Mouse (Mus musculus): ENCODE results near the gene Abca1. TPM values are rescaled to one million over a fixed set of nuclear protein-coding genes. Genes with fewer than 3 reads are reported as not detected.

The Abca1 gene
- polyA plus RNA-seq, 1 experiment from 2014 or later, result 5.9 TPM

DNA sequence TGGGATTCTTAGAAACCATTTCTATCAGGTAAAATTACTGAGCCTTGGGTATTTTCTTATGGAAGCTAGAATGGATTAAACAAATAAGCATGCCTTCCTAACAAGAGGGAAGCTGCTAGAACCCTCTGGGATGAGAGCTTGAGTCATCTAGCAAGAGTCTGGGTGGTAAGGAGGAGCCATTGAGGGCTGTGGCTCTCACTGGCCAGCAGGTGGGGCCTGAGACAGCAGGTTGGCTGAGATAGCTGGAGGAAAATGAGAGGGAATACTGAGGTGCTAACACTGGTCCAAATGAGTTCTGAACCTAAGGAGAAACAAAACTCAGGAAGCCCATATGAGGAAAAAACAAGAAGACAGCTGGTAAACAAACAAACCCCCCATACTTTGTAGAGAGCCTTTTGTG is 42.1 kb downstream of the Abca1 start:
- ATAC-seq (ENCODE audit: low FRiP score), result no peak
- Histone ChIP-seq H3K27me3 (no peaks in the 10 kb centered on the region), H3K9ac (no peak overlapping the region)

DNA sequence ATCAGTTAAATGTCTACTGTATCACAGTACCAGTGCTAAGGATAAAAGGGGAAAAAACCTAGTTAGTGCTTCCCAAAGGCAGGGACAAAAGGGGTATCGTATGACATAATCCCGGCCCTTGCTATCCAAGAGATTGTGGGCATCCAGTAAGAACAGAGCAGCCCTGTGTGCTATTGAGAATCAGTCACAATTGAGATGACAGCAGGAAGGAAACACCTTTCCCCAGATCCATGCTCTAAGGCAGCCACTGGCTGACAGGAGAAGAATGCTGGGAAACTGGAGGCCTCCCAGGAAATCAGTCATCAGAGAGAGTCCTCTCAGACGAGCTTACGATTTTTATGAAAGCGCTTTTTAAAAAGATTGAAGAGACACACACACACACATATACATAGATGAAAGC is 42.6 kb downstream of the Abca1 start:
- Histone ChIP-seq H3K4me2 (no peak overlapping the region), H3K4me1 (peaks cover 22% of the 10 kb centered on the region), H3K27ac (no peak overlapping the region), H3K9me3 (no peaks in the 10 kb centered on the region), H3K4me3 (replicated peaks) (no peak overlapping the region), H3K27me3 (no peaks in the 10 kb centered on the region), H3K36me3 (replicated peaks) (no peaks in the 10 kb centered on the region), H3K9ac (no peak overlapping the region)
- ATAC-seq (ENCODE audit: low FRiP score), result peak; percentile 25; the same call in 1 of the 2 replicates
- WGBS, result 45% methylated on average over 5 of the region's 5 CpGs

More for the DNA sequence above, 42.1 kb downstream of the Abca1 start:
- H3K4me1 ChIP-seq, result peaks cover 22% of the 10 kb centered on the region
- H3K27ac ChIP-seq, result no peak overlapping the region
- no peak overlapping the region for H3K4me3 ChIP-seq (replicated peaks)
- H3K4me2 ChIP-seq, result no peak overlapping the region
- no peaks in the 10 kb centered on the region for H3K36me3 ChIP-seq (replicated peaks)
- H3K9me3 ChIP-seq, result no peaks in the 10 kb centered on the region

DNA sequence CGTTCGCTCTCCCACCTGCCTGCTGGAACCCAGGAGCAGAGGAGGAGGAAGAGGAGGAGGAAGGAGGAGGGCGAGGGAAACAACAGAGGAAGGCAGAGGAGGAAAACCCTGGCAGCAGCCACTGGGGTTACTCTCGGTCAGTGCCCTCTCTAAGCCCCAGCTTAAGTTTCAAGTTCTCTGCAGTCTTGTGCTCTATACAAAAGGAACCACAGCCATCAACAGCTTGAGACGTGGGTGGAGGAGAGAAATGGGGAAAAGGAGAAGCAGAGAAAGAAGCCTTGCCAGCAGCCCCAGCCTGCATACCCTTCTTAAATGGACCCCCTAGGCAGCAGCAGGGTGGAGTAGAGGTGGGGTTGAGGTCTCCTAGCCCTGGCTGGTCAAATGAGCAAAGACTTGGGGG is 43.8 kb downstream of the Abca1 start:
- Histone ChIP-seq H3K9ac (no peak overlapping the region), H3K36me3 (replicated peaks) (no peaks in the 10 kb centered on the region), H3K4me2 (no peak overlapping the region), H3K27ac (no peak overlapping the region), H3K4me1 (peaks cover 22% of the 10 kb centered on the region), H3K9me3 (no peaks in the 10 kb centered on the region), H3K4me3 (replicated peaks) (no peak overlapping the region), H3K27me3 (no peaks in the 10 kb centered on the region)
- WGBS, result 6% methylated on average over 3 of the region's 5 CpGs
- ATAC-seq (ENCODE audit: low FRiP score), result no peak

DNA sequence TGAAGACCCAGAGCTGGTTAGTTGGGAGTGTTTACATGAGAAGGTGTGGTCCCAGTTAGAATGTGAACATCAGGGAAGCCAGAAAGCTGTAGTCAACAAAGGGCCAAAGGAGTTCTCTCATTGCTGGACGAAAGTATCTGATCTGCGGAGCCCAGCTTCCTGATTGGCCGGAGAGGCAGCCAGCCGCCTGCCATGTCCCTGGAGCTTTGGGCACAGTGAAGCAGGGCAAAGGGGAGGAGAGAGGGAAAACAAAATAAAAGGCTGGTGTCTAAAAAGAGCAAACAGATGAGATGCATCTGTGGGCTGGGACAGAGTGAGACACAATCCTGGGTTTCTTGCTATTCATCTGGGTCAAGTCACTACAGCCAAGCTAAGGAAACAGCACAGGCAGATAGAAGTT is 44.3 kb downstream of the Abca1 start:
- 37% methylated on average over 4 of the region's 4 CpGs for WGBS
- Histone ChIP-seq H3K36me3 (replicated peaks) (no peaks in the 10 kb centered on the region), H3K9me3 (no peaks in the 10 kb centered on the region), H3K27ac (no peak overlapping the region), H3K4me2 (no peak overlapping the region), H3K4me3 (replicated peaks) (no peak overlapping the region), H3K4me1 (peaks cover 22% of the 10 kb centered on the region), H3K27me3 (no peaks in the 10 kb centered on the region), H3K9ac (no peak overlapping the region)
- peak; percentile 33; the same call in 1 of the 2 replicates for ATAC-seq (ENCODE audit: low FRiP score)

DNA sequence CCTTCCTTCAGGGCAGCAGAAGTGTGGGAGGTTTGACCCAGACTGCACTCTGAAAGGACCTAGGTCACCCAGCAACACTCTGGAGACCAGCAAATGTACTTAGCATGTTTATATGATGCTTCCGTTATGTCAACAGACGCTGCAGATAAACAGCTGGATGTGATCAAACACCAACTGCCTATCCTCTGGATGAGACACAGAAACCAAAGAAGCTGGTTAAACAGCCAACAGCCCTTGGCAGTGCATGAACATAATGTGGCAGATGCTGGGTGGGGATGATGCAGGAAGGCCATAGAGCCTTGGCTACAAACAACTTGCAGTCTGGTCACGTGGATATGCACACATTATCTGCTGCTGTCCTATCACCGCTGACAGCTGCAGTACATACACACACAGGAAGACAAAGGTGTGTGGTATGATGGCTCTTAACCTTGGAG is 47.8 kb downstream of the Abca1 start:
- H3K27me3 ChIP-seq, result no peaks in the 10 kb centered on the region
- peaks cover 19% of the 10 kb centered on the region for H3K4me1 ChIP-seq
- H3K27ac ChIP-seq, result no peak overlapping the region
- H3K9me3 ChIP-seq, result no peaks in the 10 kb centered on the region
- ATAC-seq (ENCODE audit: low FRiP score), result no peak
- no peak overlapping the region for H3K9ac ChIP-seq
- WGBS, result 82% methylated on average over 4 of the region's 4 CpGs
- H3K36me3 ChIP-seq (replicated peaks), result no peaks in the 10 kb centered on the region
- H3K4me2 ChIP-seq, result no peak overlapping the region
- no peak overlapping the region for H3K4me3 ChIP-seq (replicated peaks)

DNA sequence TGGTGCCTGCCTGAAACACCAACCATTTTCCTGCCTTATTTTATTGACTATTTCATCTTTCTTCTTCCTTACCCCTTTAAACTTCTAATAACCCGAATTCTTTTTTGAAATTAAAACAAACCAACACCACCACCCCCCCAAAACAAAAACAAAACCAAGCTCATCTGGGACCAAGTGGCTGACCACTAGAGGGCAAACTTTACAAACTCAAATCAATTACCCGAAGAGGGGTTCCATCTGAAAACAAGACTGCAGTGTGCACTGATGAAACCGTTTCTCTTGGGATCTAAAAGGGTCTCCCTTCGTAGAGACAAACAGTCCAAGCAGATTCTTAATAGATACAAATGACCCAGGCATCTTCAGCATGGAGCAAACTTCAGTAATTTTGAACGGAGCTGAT is 49.3 kb downstream of the Abca1 start:
- H3K27me3 ChIP-seq, result no peaks in the 10 kb centered on the region
- no peaks in the 10 kb centered on the region for H3K36me3 ChIP-seq (replicated peaks)
- H3K9ac ChIP-seq, result no peak overlapping the region
- peaks cover 4% of the 10 kb centered on the region for H3K4me1 ChIP-seq
- WGBS, result 34% methylated on average over 5 of the region's 5 CpGs
- H3K9me3 ChIP-seq, result no peaks in the 10 kb centered on the region
- no peak overlapping the region for H3K4me3 ChIP-seq (replicated peaks)
- ATAC-seq (ENCODE audit: low FRiP score), result no peak
- H3K4me2 ChIP-seq, result no peak overlapping the region
- H3K27ac ChIP-seq, result no peak overlapping the region

DNA sequence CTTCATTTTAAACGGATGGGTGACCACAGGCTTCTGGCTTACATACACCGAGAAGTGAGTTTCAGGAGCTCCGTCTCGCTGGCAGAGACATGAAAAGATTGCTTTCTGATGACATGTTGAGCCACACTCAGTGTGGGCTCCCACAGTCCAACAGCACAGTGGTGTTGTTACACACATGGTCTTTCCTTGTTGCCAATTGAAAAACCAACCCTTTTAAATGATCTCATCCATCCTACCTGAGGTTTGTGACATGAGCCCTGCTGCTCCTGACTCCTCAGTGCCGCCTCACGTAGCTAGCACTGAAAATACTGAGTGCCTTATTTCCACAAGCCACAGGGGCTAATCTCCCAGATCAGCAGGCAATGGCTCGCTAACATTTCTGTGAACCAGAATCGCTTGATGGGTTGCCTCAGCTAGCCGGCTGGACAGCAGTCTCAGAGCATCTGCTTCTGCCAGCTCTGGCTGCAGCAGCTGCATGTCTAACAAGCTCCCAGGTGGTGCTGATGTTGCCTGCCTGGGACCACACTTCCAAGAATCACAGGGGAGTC is 50.2 kb downstream of the Abca1 start:
- H3K4me1 ChIP-seq, result no peaks in the 10 kb centered on the region; the same call in 1 of the 2 replicates
- ATAC-seq (ENCODE audit: low FRiP score), result peak; percentile 44; the same call in 1 of the 2 replicates
- no peak overlapping the region for H3K4me3 ChIP-seq (replicated peaks)
- H3K27ac ChIP-seq, result no peak overlapping the region
- H3K4me2 ChIP-seq, result no peak overlapping the region
- H3K9me3 ChIP-seq, result no peaks in the 10 kb centered on the region
- no peak overlapping the region for H3K9ac ChIP-seq
- 63% methylated on average over 9 of the region's 9 CpGs for WGBS
- H3K36me3 ChIP-seq (replicated peaks), result no peaks in the 10 kb centered on the region
- no peaks in the 10 kb centered on the region for H3K27me3 ChIP-seq

DNA sequence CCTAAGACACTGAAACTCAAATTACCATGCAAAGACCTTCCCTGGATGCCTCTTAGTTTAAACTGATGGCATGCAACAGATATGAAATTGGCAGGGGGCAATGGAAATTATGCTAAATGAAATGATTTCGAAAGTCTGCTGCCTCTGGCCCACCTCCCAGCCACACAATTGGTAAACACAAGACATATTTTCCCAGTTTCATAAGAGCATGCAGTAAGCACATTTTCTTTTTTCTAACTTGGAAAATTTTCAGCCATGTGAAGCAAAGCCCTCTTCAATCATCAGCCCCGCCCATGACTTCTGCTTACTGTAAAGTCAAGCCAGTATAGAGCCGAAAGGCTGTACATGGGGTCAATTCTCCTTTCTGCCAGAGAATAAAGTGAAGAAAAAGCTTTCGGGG is 51.5 kb downstream of the Abca1 start:
- no peak overlapping the region for H3K27ac ChIP-seq
- no peak overlapping the region for H3K9ac ChIP-seq
- 93% methylated on average over 4 of the region's 4 CpGs for WGBS
- no peaks in the 10 kb centered on the region for H3K27me3 ChIP-seq
- no peak overlapping the region for H3K4me3 ChIP-seq (replicated peaks)
- H3K4me1 ChIP-seq, result no peaks in the 10 kb centered on the region; the same call in 1 of the 2 replicates
- H3K4me2 ChIP-seq, result no peak overlapping the region
- H3K9me3 ChIP-seq, result no peaks in the 10 kb centered on the region
- no peak for ATAC-seq (ENCODE audit: low FRiP score)
- no peaks in the 10 kb centered on the region for H3K36me3 ChIP-seq (replicated peaks)

DNA sequence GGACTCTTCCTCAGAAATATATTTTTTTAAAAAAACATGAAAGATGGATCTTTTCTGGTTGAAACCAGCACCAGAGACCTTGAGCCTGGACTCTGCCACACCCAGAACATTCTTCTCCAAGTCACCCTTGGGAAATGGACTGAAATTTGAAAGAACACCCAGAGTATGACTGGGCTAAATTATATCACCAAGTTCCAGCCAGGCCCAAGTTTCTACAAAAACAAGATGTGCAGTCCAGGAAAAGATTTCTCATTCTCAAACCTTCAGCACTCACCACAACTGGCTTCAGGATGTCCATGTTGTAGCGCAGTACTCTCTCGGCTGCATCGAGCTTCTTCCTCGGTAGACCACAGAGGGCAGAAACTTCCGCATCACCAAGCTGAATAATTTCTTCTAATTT is 53.0 kb downstream of the Abca1 start:
- no peak overlapping the region for H3K9ac ChIP-seq
- H3K4me2 ChIP-seq, result no peak overlapping the region
- H3K4me1 ChIP-seq, result no peaks in the 10 kb centered on the region; the same call in 1 of the 2 replicates
- no peaks in the 10 kb centered on the region for H3K36me3 ChIP-seq (replicated peaks)
- no peaks in the 10 kb centered on the region for H3K9me3 ChIP-seq
- WGBS, result 95% methylated on average over 5 of the region's 5 CpGs
- no peak overlapping the region for H3K27ac ChIP-seq
- H3K27me3 ChIP-seq, result no peaks in the 10 kb centered on the region
- no peak for ATAC-seq (ENCODE audit: low FRiP score)
- no peak overlapping the region for H3K4me3 ChIP-seq (replicated peaks)

DNA sequence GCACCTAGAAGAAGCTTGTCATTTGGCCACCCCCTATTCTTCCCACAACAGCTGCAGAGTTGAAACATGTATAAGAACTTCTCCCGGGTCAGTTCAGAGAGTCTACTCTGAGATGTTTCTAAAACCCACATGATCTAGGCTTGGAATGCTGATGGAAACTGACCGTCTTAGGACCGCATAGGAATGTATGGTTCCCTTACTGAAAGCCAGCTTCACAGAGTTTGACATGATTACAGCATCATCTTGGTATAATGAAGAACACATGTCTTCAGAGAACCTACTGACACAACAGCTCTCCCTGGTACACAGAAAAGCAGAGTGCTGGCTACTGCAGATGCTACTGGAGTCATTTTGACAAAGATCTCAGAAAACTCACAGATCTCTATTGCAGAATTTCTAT is 53.6 kb downstream of the Abca1 start:
- Histone ChIP-seq H3K4me2 (no peak overlapping the region), H3K4me3 (replicated peaks) (no peak overlapping the region), H3K27ac (no peak overlapping the region), H3K4me1 (no peaks in the 10 kb centered on the region; the same call in 1 of the 2 replicates), H3K36me3 (replicated peaks) (no peaks in the 10 kb centered on the region), H3K9ac (no peak overlapping the region), H3K9me3 (no peaks in the 10 kb centered on the region), H3K27me3 (no peaks in the 10 kb centered on the region)
- no peak for ATAC-seq (ENCODE audit: low FRiP score)
- 90% methylated on average over 3 of the region's 3 CpGs for WGBS

DNA sequence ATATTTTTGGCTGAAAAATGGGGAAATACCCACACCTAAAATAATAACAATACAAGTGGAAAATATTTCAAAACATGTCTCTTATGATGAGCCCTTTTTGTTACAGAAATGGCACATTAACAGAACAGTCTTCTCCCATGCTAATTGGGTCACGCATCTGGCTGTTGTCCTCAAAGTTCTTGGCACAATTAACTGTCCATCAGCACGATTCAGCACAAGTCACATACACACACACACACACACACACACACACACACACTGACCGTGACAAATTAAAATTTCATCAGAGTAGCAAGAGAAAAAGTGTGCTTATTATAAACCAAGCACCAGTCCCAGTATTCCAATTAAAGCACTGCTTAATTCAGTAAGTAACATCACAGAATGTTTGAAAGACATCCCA is 55.1 kb downstream of the Abca1 start:
- no peaks in the 10 kb centered on the region for H3K36me3 ChIP-seq (replicated peaks)
- H3K27me3 ChIP-seq, result no peaks in the 10 kb centered on the region
- no peaks in the 10 kb centered on the region for H3K9me3 ChIP-seq
- ATAC-seq (ENCODE audit: low FRiP score), result no peak
- H3K4me2 ChIP-seq, result no peak overlapping the region
- no peak overlapping the region for H3K4me3 ChIP-seq (replicated peaks)
- 90% methylated on average over 3 of the region's 3 CpGs for WGBS
- no peaks in the 10 kb centered on the region; the same call in 1 of the 2 replicates for H3K4me1 ChIP-seq
- no peak overlapping the region for H3K27ac ChIP-seq
- no peak overlapping the region for H3K9ac ChIP-seq

DNA sequence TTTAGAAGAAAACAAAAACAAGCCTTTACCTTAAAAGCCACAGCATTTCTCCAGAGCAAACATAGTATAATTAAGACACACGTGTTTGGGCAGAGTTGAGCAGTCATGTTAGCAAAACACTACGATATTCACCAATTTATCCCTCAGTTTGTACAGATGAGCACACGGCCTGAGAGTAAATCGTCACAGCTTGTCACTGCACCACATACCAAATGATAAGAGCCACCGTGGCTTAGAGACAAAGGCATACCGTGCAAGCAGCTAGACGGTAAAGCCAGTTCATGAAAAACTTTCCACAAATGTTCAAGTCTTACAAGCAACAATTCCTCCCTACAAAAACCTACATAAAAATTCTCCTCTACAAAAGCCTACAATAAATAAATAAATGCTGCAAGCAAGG is 57.2 kb downstream of the Abca1 start:
- no peak for ATAC-seq (ENCODE audit: low FRiP score)

DNA sequence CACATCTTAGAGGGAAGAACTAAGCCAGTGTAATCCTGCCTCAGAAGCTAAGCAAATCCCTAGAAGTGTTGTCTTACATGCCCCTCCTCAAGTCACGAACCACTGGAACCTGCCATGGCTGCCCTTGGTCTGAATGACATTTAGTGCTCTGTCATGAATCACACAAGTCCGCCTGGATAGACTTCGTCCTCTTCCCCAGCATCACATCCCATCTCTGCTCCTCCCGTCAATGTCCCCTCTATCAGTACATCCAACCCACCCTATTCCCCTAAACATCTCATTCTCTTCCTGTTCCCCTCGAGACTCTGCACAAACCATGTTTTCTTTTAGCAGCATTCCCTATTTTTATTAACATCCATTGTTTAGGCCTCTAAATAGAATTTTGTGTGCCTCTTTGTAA is 58.4 kb downstream of the Abca1 start:
- H3K9me3 ChIP-seq, result no peaks in the 10 kb centered on the region
- 80% methylated on average over 5 of the region's 5 CpGs for WGBS

More for the DNA sequence above, 57.2 kb downstream of the Abca1 start:
- no peaks in the 10 kb centered on the region for H3K4me1 ChIP-seq
- no peak overlapping the region for H3K4me2 ChIP-seq
- H3K36me3 ChIP-seq (replicated peaks), result no peaks in the 10 kb centered on the region
- no peak overlapping the region for H3K27ac ChIP-seq
- no peaks in the 10 kb centered on the region for H3K9me3 ChIP-seq
- H3K9ac ChIP-seq, result no peak overlapping the region
- no peaks in the 10 kb centered on the region for H3K27me3 ChIP-seq
- H3K4me3 ChIP-seq (replicated peaks), result no peak overlapping the region
- 89% methylated on average over 7 of the region's 7 CpGs for WGBS

More for the DNA sequence above, 58.4 kb downstream of the Abca1 start:
- Histone ChIP-seq H3K4me2 (no peak overlapping the region), H3K36me3 (replicated peaks) (no peaks in the 10 kb centered on the region), H3K4me3 (replicated peaks) (no peak overlapping the region), H3K9ac (no peak overlapping the region), H3K27ac (no peak overlapping the region), H3K27me3 (no peaks in the 10 kb centered on the region), H3K4me1 (no peaks in the 10 kb centered on the region)
- ATAC-seq (ENCODE audit: low FRiP score), result no peak
